ENCODE assay signal across 17 mouse cellular contexts in genomic region chr6:54236441-54236840, GRCm38 (mm10).
"Had no signal": no experiment of that assay in that cellular context is flagged by ENCODE, and none has a peak within 500 bp of the region (broad histone marks: within the 10 kb centered on the region; RNA-seq: fewer than 3 reads in every experiment).

No protein-coding gene starts in this region.

- H3K4me2 ChIP-seq: liver, embryonic 11.5 days; lung, embryonic 15.5 days; midbrain, embryonic 11.5 days had no signal

- H3K9ac ChIP-seq: liver, embryonic 14.5 days; lung, embryonic 15.5 days had no signal

- H3K4me3 ChIP-seq: layer of hippocampus, adult 2 months; left cerebral cortex, adult 2 months; lung, embryonic 15.5 days had no signal

- H3K4me1 ChIP-seq: lung, embryonic 15.5 days had no signal

- H3K27ac ChIP-seq: kidney, postnatal 0 days; layer of hippocampus, adult 2 months; left cerebral cortex, adult 2 months; liver, embryonic 14.5 days; lung, embryonic 15.5 days; stomach, postnatal 0 days had no signal

- H3K36me3 ChIP-seq: lung, embryonic 15.5 days had no signal

- H3K9me3 ChIP-seq: lung, embryonic 15.5 days had no signal

- H3K27me3 ChIP-seq: lung, embryonic 15.5 days had no signal

- DNase-seq: kidney, postnatal 25 days; layer of hippocampus, postnatal 36 days; lung, adult 18-20 months; lung, postnatal 10 days; lung, postnatal 36 days; midbrain, embryonic 14.5 days; thymus, adult 2 months; thymus, postnatal 14 days; thymus, postnatal 4 days had no signal
